Mouse (Mus musculus) thymus, postnatal 36 days (tissue): ENCODE results near the gene Olfr394.
"Not testable (repeated sequence)": the region's sequence is repeated elsewhere in the genome, so short reads cannot be mapped to it uniquely, and the experiment has no call there.

Experiments
- DNase-seq, 2 experiments: peaks; one replicate each; pipeline ENCODE4 v3.0.0; 2022; ENCODE audit warnings: mixed read lengths in 2 of 2

The Olfr394 gene

GRCm38 (mm10) chr11:73890671-73891070 is at the start of gene Olfr394:
Gene Olfr394 (minus strand): TSS chr11:73890771.
- DNase-seq: no peak

GRCm38 (mm10) chr11:73936377-73936776 is 45.8 kb upstream of the Olfr394 start, which contains the start of gene Olfr23:
Gene Olfr23 (plus strand): TSS chr11:73936677.
- DNase-seq: no peak

- not testable (repeated sequence) for DNase-seq
Observed at GRCm38 (mm10) chr11:73909199-73909598, 18.6 kb upstream of the Olfr394 start, which contains the start of gene Olfr395. Gene Olfr395 (minus strand): TSS chr11:73909299.

GRCm38 (mm10) chr11:73851354-73851753 is 39.2 kb downstream of the Olfr394 start, which contains the start of gene Olfr393:
Gene Olfr393 (minus strand): TSS chr11:73851454.
- no peak for DNase-seq
